Mouse (Mus musculus) hindbrain, embryonic 11.5 days (tissue): ENCODE measurements around the gene Asic2. TPM values are rescaled to one million over a fixed set of nuclear protein-coding genes. Genes with fewer than 3 reads are reported as not detected.

Source experiments
- ATAC-seq: fragments of 200-750 bp; cut with Nextera tagmentation; 2 replicates; pipeline ENCODE4 v1.8.0; 2017; ENCODE audit warnings: mild to moderate bottlenecking, moderate TSS enrichment, moderate library complexity; ENCODE audit not compliant: low FRiP score
- DNase-seq: peaks from one replicate; pipeline ENCODE4 v3.0.0-alpha.2; 2015; ENCODE audit warnings: low spot score
- H3K27ac ChIP-seq: fragments of 300-500 bp; sonication (generic); 2 replicates; pipeline ENCODE4 v1.5.1; 2014; ENCODE audit warnings: mild to moderate bottlenecking, low read depth, low read length
- H3K27me3 ChIP-seq: fragments of 300-500 bp; sonication (generic); 2 replicates; pipeline ENCODE4 v1.6.1; 2014; ENCODE audit warnings: mild to moderate bottlenecking, low read length, moderate library complexity, mixed read lengths; ENCODE audit not compliant: control insufficient read depth, insufficient read depth
- H3K36me3 ChIP-seq: fragments of 300-500 bp; sonication (generic); 2 replicates; pipeline ENCODE4 v1.6.1; 2014; ENCODE audit warnings: mild to moderate bottlenecking, low read length, moderate library complexity, mixed read lengths; ENCODE audit not compliant: control insufficient read depth, insufficient read depth
- H3K4me1 ChIP-seq: fragments of 300-500 bp; sonication (generic); replicated peaks from 2 replicates; pipeline ENCODE4 v1.6.1; 2014; ENCODE audit warnings: low read length, mixed read lengths; ENCODE audit not compliant: control insufficient read depth, insufficient read depth
- H3K4me2 ChIP-seq: fragments of 300-500 bp; sonication (generic); replicated peaks from 2 replicates; pipeline ENCODE4 v1.6.1; 2014; ENCODE audit warnings: mild to moderate bottlenecking, low read depth, low read length
- H3K4me3 ChIP-seq: fragments of 300-500 bp; sonication (generic); 2 replicates; pipeline ENCODE4 v1.5.1; 2014; ENCODE audit warnings: low read depth, low read length
- H3K9ac ChIP-seq: fragments of 300-500 bp; sonication (generic); 2 replicates; pipeline ENCODE4 v1.6.1; 2014; ENCODE audit warnings: low read depth, low read length
- H3K9me3 ChIP-seq: fragments of 300-500 bp; sonication (generic); 2 replicates; pipeline ENCODE4 v1.6.1; 2016; ENCODE audit warnings: low read length; ENCODE audit not compliant: control insufficient read depth
- WGBS: fragments of 180-500 bp; shearing (Covaris S2); extraction: QIAGEN DNeasy Blood & Tissue Kit; methylation state at CpG from one replicate; pipeline ENCODE4 v1.1.7; 2014; 5-methylcytosine and 5-hydroxymethylcytosine counted together
- polyA plus RNA-seq: library from polyadenylated mRNA; unstranded; fragments of >200 nt; fragmentation: Nextera tagmentation; extraction: Ambion mirVana; gene quantifications from 2 replicates; pipeline ENCODE4 v1.2.1, GENCODE M21; 2014

The Asic2 gene
- polyA plus RNA-seq, 1 experiment from 2014 or later: 1.7 TPM

DNA sequence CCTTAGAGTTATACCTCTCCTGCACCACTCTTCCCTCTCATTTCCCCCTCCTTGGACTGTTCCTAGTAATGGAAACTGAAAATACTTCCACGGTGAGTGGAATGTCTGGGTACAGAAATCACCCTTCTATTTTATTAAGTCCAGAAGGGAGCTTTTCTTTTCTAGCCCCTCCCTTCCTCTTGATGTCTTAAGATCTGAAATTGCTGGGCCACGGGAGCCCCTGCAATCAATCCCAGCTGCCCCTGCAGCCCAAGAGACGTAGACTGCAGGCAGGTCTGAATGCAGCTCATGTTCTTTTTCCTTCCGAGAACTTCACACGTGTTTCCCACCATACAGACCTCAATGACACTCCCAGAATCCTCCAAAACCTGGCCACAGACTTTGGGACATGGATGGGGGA, 32.3 kb upstream of the Asic2 start:
- Histone ChIP-seq H3K9ac (no peak overlapping the region), H3K36me3 (no peaks in the 10 kb centered on the region), H3K4me3 (no peak overlapping the region), H3K27me3 (no peaks in the 10 kb centered on the region), H3K27ac (no peak overlapping the region), H3K9me3 (no peaks in the 10 kb centered on the region), H3K4me1 (no peaks in the 10 kb centered on the region), H3K4me2 (no peak overlapping the region)
- 65% methylated on average over 5 of the region's 5 CpGs for WGBS
- ATAC-seq (no peak), DNase-seq (no peak)

DNA sequence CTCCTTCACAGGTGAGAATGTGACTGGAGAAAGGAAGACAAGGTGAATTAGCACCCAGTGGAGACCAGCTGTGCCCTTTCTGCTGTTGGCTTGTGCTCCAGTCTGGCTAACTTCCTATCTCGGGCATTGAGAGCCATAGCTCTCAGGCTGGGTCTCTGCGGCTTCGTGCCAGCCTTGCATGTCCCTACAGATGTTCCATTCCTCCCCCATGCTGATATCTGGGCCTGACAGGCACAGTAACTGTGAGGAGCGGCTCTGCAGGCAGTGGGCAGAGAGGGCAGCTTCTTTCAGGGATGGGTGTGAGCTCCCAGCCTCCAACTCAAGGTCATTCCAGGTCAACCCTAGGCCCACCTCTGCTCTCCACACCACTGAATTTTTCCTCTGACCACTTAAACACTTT, 31.2 kb upstream of the Asic2 start:
- H3K4me2 ChIP-seq: no peak overlapping the region
- WGBS: 80% methylated on average over 4 of the region's 4 CpGs
- ATAC-seq (no peak), DNase-seq (no peak)
- no peaks in the 10 kb centered on the region for H3K27me3 ChIP-seq
- no peak overlapping the region for H3K9ac ChIP-seq
- H3K36me3 ChIP-seq: no peaks in the 10 kb centered on the region
- no peaks in the 10 kb centered on the region for H3K9me3 ChIP-seq
- H3K27ac ChIP-seq: no peak overlapping the region
- no peak overlapping the region for H3K4me3 ChIP-seq
- no peaks in the 10 kb centered on the region for H3K4me1 ChIP-seq

- no peaks in the 10 kb centered on the region for H3K36me3 ChIP-seq
- no peaks in the 10 kb centered on the region for H3K9me3 ChIP-seq
- H3K4me1 ChIP-seq: no peaks in the 10 kb centered on the region
- no peak overlapping the region for H3K4me3 ChIP-seq
- ATAC-seq: no peak
- no peak for DNase-seq
- no peak overlapping the region for H3K4me2 ChIP-seq
- no peaks in the 10 kb centered on the region for H3K27me3 ChIP-seq
- H3K27ac ChIP-seq: no peak overlapping the region
- H3K9ac ChIP-seq: no peak overlapping the region
- WGBS: 87% methylated on average over 3 of the region's 3 CpGs
Measured at GRCm38 (mm10) chr11:81998646-81999045, 30.4 kb upstream of the Asic2 start.

- no peaks in the 10 kb centered on the region for H3K36me3 ChIP-seq
- H3K27me3 ChIP-seq: no peaks in the 10 kb centered on the region
- no peak for DNase-seq
- no peaks in the 10 kb centered on the region for H3K4me1 ChIP-seq
- no peak overlapping the region for H3K27ac ChIP-seq
- H3K4me3 ChIP-seq: no peak overlapping the region
- WGBS: 93% methylated on average over 5 of the region's 5 CpGs
- H3K9me3 ChIP-seq: no peaks in the 10 kb centered on the region
- H3K4me2 ChIP-seq: no peak overlapping the region
- no peak overlapping the region for H3K9ac ChIP-seq
- ATAC-seq: no peak
Measured at GRCm38 (mm10) chr11:81997085-81997484, 28.8 kb upstream of the Asic2 start.

DNA sequence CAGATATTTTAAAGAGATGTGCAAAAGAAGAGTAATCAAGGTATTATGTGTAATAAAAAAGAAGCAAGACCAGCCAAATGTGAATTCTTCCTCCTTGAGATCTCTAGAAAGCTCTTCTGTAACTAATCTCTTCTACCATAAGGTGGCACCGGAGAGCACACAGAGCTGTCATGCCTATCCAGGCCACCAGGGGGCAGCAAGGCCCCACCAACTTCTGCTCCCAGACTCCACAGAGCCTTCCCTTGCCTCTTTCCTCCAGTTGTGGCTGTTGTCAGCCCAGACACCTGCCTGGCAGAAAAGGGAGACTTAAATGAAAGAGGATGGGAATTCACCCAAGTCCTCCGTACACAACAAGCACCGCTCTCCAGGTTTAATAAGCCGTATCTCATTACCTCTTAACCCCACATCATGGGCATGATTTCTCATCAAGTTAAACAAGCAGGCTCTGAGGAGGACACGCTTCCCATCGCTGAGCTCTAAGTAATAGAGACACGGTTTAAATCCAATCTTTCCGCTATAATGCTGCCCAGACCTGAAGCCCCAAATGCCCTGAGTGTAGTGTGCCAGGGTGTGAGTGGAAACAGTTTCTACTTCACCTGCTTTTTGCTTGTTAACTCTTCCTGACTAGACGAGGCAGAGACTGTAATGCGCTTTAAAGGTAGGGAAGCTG, 28.1 kb upstream of the Asic2 start:
- Histone ChIP-seq H3K9me3 (no peaks in the 10 kb centered on the region), H3K27ac (no peak overlapping the region), H3K36me3 (no peaks in the 10 kb centered on the region), H3K4me1 (no peaks in the 10 kb centered on the region), H3K4me2 (no peak overlapping the region), H3K9ac (no peak overlapping the region), H3K4me3 (no peak overlapping the region), H3K27me3 (no peaks in the 10 kb centered on the region)
- peak; percentile 87 for DNase-seq
- ATAC-seq: no peak
- 73% methylated on average over 10 of the region's 10 CpGs for WGBS

GRCm38 (mm10) chr11:81983146-81983545, 14.9 kb upstream of the Asic2 start:
- no peak overlapping the region for H3K27ac ChIP-seq
- no peaks in the 10 kb centered on the region for H3K27me3 ChIP-seq
- ATAC-seq (no peak), DNase-seq (peak; percentile 81)
- H3K4me1 ChIP-seq: no peaks in the 10 kb centered on the region
- no peak overlapping the region for H3K4me3 ChIP-seq
- no peak overlapping the region for H3K4me2 ChIP-seq
- WGBS: 49% methylated on average over 5 of the region's 5 CpGs
- no peaks in the 10 kb centered on the region for H3K36me3 ChIP-seq
- no peak overlapping the region for H3K9ac ChIP-seq
- no peaks in the 10 kb centered on the region for H3K9me3 ChIP-seq

DNA sequence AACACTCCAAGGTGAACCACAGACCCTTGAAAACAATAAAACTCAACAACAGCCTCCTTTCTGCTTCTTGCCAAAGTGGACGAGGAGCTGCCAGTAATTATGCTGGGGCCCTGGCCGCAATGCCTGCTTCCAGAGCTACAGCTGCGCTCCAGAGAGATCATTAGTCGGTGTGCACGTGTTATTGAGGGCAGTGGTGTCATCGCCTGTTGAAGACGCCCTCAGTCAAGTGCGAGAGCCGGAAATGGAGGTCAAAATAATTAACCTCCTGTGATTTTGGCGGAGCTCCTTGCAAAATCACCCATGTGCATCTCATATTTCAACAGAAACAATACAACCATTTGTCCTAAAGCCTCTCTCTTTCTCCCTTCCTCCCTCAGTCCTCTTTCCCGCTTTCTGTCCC, 13.9 kb upstream of the Asic2 start:
- Histone ChIP-seq H3K4me2 (no peak overlapping the region), H3K36me3 (no peaks in the 10 kb centered on the region), H3K4me1 (no peaks in the 10 kb centered on the region), H3K4me3 (no peak overlapping the region), H3K27ac (no peak overlapping the region), H3K9me3 (no peaks in the 10 kb centered on the region), H3K9ac (no peak overlapping the region), H3K27me3 (no peaks in the 10 kb centered on the region)
- WGBS: 43% methylated on average over 11 of the region's 11 CpGs
- peak; percentile 23 for DNase-seq
- ATAC-seq: no peak

- no peak for ATAC-seq
- no peaks in the 10 kb centered on the region for H3K36me3 ChIP-seq
- DNase-seq: peak; percentile 30
- no peak overlapping the region for H3K4me3 ChIP-seq
- no peak overlapping the region for H3K4me2 ChIP-seq
- 28% methylated on average over 5 of the region's 5 CpGs for WGBS
- no peak overlapping the region for H3K9ac ChIP-seq
- peaks cover under 1% of the 10 kb centered on the region for H3K27me3 ChIP-seq
- no peak overlapping the region for H3K27ac ChIP-seq
- H3K4me1 ChIP-seq: no peaks in the 10 kb centered on the region
- H3K9me3 ChIP-seq: no peaks in the 10 kb centered on the region
Measured at GRCm38 (mm10) chr11:81974577-81974976, 6.3 kb upstream of the Asic2 start.

GRCm38 (mm10) chr11:81973699-81974098, 5.4 kb upstream of the Asic2 start:
- Histone ChIP-seq H3K4me1 (no peaks in the 10 kb centered on the region), H3K9ac (no peak overlapping the region), H3K4me3 (no peak overlapping the region), H3K9me3 (no peaks in the 10 kb centered on the region), H3K36me3 (no peaks in the 10 kb centered on the region), H3K4me2 (no peak overlapping the region), H3K27me3 (peaks cover 2% of the 10 kb centered on the region), H3K27ac (no peak overlapping the region)
- ATAC-seq (no peak), DNase-seq (no peak)
- WGBS: 59% methylated on average over 5 of the region's 5 CpGs
